Mouse (Mus musculus): ENCODE data around the gene Specc1l. TPM values are rescaled to one million over a fixed set of nuclear protein-coding genes. Genes with fewer than 3 reads are reported as not detected.

Gene Specc1l
- polyA plus RNA-seq, 1 experiment = 20.7 TPM

GRCm38 (mm10) chr10:75301195-75301806, 89.4 kb downstream of the Specc1l start:
- Histone ChIP-seq H3K27me3 (ENCODE audit: control insufficient read depth, insufficient read depth, low read length) (no peaks in the 10 kb centered on the region), H3K4me1 (ENCODE audit: control insufficient read depth, insufficient read depth, low read length) (no peaks in the 10 kb centered on the region), H3K36me3 (ENCODE audit: control insufficient read depth, insufficient read depth, low read length) (no peaks in the 10 kb centered on the region; the same call in none of the 2 replicates), H3K4me3 (ENCODE audit: control insufficient read depth, low read depth, low read length) (no peak overlapping the region), H3K27ac (ENCODE audit: control insufficient read depth, insufficient read depth, low read depth, low read length) (no peak overlapping the region)
- TF ChIP-seq POLR2A (IDR thresholded peaks at IDR 0.05; ENCODE audit: control insufficient read depth, low read depth, low read length) (no peak), CTCF (IDR thresholded peaks at IDR 0.05; ENCODE audit: control insufficient read depth, insufficient read depth, insufficient replicate concordance, low read depth, low read length) (no peak)

DNA sequence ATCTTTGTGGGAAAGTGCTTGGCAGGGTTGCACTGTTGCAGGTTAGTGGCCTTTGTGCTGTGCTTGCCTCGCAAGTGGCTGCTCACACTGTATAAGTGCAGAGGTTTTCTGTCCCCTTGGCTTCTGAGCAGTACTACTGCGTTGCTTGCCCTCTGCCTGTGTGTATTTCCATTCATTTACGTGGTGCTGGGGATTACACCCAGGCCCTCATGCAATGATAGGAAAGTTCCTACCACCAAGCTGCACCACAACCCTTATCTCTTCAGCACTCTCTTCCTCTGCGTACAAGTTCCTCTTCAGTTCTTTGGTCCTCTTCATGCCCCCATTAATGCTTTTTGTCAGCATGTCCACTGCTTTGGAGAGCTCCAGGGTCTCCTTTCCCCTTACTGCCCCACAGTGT, 90.1 kb downstream of the Specc1l start:
- no peak overlapping the region for H3K27ac ChIP-seq (ENCODE audit: control insufficient read depth, insufficient read depth, low read depth, low read length)
- H3K27me3 ChIP-seq (ENCODE audit: control insufficient read depth, insufficient read depth, low read length) = no peaks in the 10 kb centered on the region
- no peaks in the 10 kb centered on the region; the same call in none of the 2 replicates for H3K36me3 ChIP-seq (ENCODE audit: control insufficient read depth, insufficient read depth, low read length)
- H3K4me3 ChIP-seq (ENCODE audit: control insufficient read depth, low read depth, low read length) = no peak overlapping the region
- no peak for TF ChIP-seq CTCF (IDR thresholded peaks at IDR 0.05; ENCODE audit: control insufficient read depth, insufficient read depth, insufficient replicate concordance, low read depth, low read length)
- no peak for TF ChIP-seq POLR2A (IDR thresholded peaks at IDR 0.05; ENCODE audit: control insufficient read depth, low read depth, low read length)
- H3K4me1 ChIP-seq (ENCODE audit: control insufficient read depth, insufficient read depth, low read length) = no peaks in the 10 kb centered on the region

GRCm38 (mm10) chr10:75302536-75302935, 90.7 kb downstream of the Specc1l start:
- H3K27me3 ChIP-seq (ENCODE audit: control insufficient read depth, insufficient read depth, low read length) = no peaks in the 10 kb centered on the region
- no peak overlapping the region for H3K4me3 ChIP-seq (ENCODE audit: control insufficient read depth, low read depth, low read length)
- TF ChIP-seq CTCF (IDR thresholded peaks at IDR 0.05; ENCODE audit: control insufficient read depth, insufficient read depth, insufficient replicate concordance, low read depth, low read length) (no peak), POLR2A (IDR thresholded peaks at IDR 0.05; ENCODE audit: control insufficient read depth, low read depth, low read length) (no peak)
- peaks cover 2% of the 10 kb centered on the region for H3K36me3 ChIP-seq (ENCODE audit: control insufficient read depth, insufficient read depth, low read length)
- no peak overlapping the region for H3K27ac ChIP-seq (ENCODE audit: control insufficient read depth, insufficient read depth, low read depth, low read length)
- H3K4me1 ChIP-seq (ENCODE audit: control insufficient read depth, insufficient read depth, low read length) = no peaks in the 10 kb centered on the region

GRCm38 (mm10) chr10:75303324-75304048, 91.6 kb downstream of the Specc1l start:
- H3K4me3 ChIP-seq (ENCODE audit: control insufficient read depth, low read depth, low read length) = no peak overlapping the region
- H3K27ac ChIP-seq (ENCODE audit: control insufficient read depth, insufficient read depth, low read depth, low read length) = no peak overlapping the region
- no peaks in the 10 kb centered on the region for H3K4me1 ChIP-seq (ENCODE audit: control insufficient read depth, insufficient read depth, low read length)
- no peaks in the 10 kb centered on the region for H3K27me3 ChIP-seq (ENCODE audit: control insufficient read depth, insufficient read depth, low read length)
- TF ChIP-seq CTCF (IDR thresholded peaks at IDR 0.05; ENCODE audit: control insufficient read depth, insufficient read depth, insufficient replicate concordance, low read depth, low read length) = no peak
- no peak for TF ChIP-seq POLR2A (IDR thresholded peaks at IDR 0.05; ENCODE audit: control insufficient read depth, low read depth, low read length)
- H3K36me3 ChIP-seq (ENCODE audit: control insufficient read depth, insufficient read depth, low read length) = peaks cover 2% of the 10 kb centered on the region

DNA sequence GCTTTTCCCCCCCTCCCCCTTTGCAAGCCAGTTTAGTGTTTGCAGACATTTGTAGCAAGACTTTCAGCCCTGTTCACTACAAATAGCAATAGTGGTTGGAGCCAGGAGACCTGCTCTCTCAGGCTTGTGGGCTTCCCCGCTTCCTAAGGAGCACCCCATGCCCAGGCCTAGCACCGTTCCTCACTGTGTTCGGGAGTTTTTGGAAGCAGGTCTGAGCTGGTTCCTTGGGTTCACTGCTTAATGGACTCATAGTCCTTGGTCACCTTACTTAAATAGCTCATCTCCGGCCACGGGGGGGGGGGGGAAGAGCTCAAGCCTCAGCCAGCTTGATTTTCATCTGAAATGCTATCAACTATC, 92.2 kb downstream of the Specc1l start:
- no peak overlapping the region for H3K27ac ChIP-seq (ENCODE audit: control insufficient read depth, insufficient read depth, low read depth, low read length)
- H3K36me3 ChIP-seq (ENCODE audit: control insufficient read depth, insufficient read depth, low read length) = peaks cover 2% of the 10 kb centered on the region
- TF ChIP-seq POLR2A (IDR thresholded peaks at IDR 0.05; ENCODE audit: control insufficient read depth, low read depth, low read length) (no peak), CTCF (IDR thresholded peaks at IDR 0.05; ENCODE audit: control insufficient read depth, insufficient read depth, insufficient replicate concordance, low read depth, low read length) (no peak)
- H3K4me3 ChIP-seq (ENCODE audit: control insufficient read depth, low read depth, low read length) = no peak overlapping the region
- H3K4me1 ChIP-seq (ENCODE audit: control insufficient read depth, insufficient read depth, low read length) = no peaks in the 10 kb centered on the region
- no peaks in the 10 kb centered on the region for H3K27me3 ChIP-seq (ENCODE audit: control insufficient read depth, insufficient read depth, low read length)

DNA sequence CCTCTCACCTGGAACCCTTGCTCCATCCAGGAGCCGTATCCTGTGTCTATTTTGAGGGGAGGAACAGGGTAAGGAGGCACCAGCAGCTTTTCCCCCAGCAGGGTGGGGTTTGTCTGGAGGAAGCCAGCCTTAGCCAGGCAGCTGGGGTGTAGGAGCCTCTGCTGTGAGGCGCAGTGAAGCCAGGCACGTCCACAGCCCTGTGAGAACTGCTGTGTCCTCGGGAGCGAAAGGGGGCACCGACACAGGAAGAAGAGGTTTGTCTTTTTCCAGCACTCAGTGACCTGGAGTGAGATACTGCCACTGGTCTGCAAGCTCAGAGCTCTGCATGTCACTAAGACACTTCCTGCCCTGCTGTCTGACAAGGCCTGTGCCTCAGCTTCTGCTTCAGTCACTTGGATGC, 92.5 kb downstream of the Specc1l start:
- H3K4me3 ChIP-seq (ENCODE audit: control insufficient read depth, low read depth, low read length) = no peak overlapping the region
- no peak for TF ChIP-seq CTCF (IDR thresholded peaks at IDR 0.05; ENCODE audit: control insufficient read depth, insufficient read depth, insufficient replicate concordance, low read depth, low read length)
- no peaks in the 10 kb centered on the region for H3K27me3 ChIP-seq (ENCODE audit: control insufficient read depth, insufficient read depth, low read length)
- no peak overlapping the region for H3K27ac ChIP-seq (ENCODE audit: control insufficient read depth, insufficient read depth, low read depth, low read length)
- H3K4me1 ChIP-seq (ENCODE audit: control insufficient read depth, insufficient read depth, low read length) = no peaks in the 10 kb centered on the region
- H3K36me3 ChIP-seq (ENCODE audit: control insufficient read depth, insufficient read depth, low read length) = peaks cover 2% of the 10 kb centered on the region; the same call in 1 of the 2 replicates

DNA sequence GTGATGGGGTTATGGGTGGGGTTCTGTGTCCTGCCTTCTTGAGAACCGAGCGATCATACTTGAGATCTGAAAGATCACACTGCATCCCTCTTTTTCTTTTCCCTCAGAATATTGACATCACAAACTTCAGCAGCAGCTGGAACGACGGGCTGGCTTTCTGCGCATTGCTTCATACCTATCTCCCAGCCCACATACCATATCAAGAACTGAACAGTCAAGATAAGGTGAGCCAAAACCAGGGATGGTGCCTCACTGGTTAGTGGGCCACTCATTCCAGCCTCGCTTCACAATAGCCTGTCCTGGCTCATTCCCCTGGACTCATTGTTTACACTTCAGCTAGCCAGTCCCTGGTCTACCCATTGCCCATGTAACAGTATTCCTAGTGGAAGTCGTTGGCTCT, 95.3 kb downstream of the Specc1l start:
- no peaks in the 10 kb centered on the region for H3K4me1 ChIP-seq (ENCODE audit: control insufficient read depth, insufficient read depth, low read length)
- H3K4me3 ChIP-seq (ENCODE audit: control insufficient read depth, low read depth, low read length) = no peak overlapping the region
- no peak overlapping the region for H3K27ac ChIP-seq (ENCODE audit: control insufficient read depth, insufficient read depth, low read depth, low read length)
- TF ChIP-seq CTCF (IDR thresholded peaks at IDR 0.05; ENCODE audit: control insufficient read depth, insufficient read depth, insufficient replicate concordance, low read depth, low read length) (no peak), POLR2A (IDR thresholded peaks at IDR 0.05; ENCODE audit: control insufficient read depth, low read depth, low read length) (no peak)
- H3K36me3 ChIP-seq (ENCODE audit: control insufficient read depth, insufficient read depth, low read length) = peaks cover 2% of the 10 kb centered on the region; the same call in 1 of the 2 replicates
- no peaks in the 10 kb centered on the region for H3K27me3 ChIP-seq (ENCODE audit: control insufficient read depth, insufficient read depth, low read length)

All from testis, adult 2 months (tissue).